In the genomic region with DNA sequence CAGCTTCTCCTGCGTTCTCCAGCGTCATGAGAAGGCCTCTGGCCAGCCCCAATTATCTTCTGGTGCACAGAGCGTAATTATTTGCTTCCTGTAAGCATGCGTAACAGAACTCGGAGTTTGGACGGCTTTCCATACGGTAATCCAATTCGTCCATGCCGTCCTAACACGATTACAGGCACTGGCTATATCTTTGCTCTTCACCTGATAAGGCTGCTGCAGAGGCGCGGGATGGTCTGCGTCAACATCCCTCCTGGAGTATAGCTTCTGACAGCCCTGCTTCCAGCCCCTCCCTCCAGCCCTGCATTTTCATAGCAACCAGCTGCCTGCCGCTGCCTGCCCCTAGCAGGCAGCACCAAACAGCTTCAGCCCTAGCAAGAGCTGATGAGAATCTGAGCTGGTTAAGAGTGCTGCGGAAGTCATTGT, we compare ENCODE assay signal across 10 mouse cellular contexts. TPM values are rescaled to one million over a fixed set of nuclear protein-coding genes. Genes with fewer than 3 reads are reported as not detected.
A peak's percentile ranks its signal among the peaks of the same experiment; 100 is the strongest.
DNase-seq lines count a peak whose midpoint lies in the region; ATAC-seq and TF ChIP-seq lines count a peak whose summit lies in the region.
"Had no signal": no experiment of that assay in that cellular context is flagged by ENCODE, and none has a peak within 500 bp of the region (broad histone marks: within the 10 kb centered on the region; RNA-seq: fewer than 3 reads in every experiment).

No protein-coding gene starts in this region.

- peak; percentile 16; the same call in 1 of the 2 replicates for TF ChIP-seq CTCF in intestine, postnatal 0 days (IDR thresholded peaks at IDR 0.05; ENCODE audit: low read depth)

- peaks cover 99% of the 10 kb centered on the region for H3K27me3 ChIP-seq in kidney, embryonic 15.5 days
- H3K27me3 ChIP-seq in heart, embryonic 11.5 days (ENCODE audit: control insufficient read depth, insufficient read depth, low read length) = peaks cover 22% of the 10 kb centered on the region
- H3K27me3 ChIP-seq in intestine, postnatal 0 days (replicated peaks; ENCODE audit: control insufficient read depth, insufficient read depth, low read length) = peaks cover 67% of the 10 kb centered on the region

- 24% methylated on average over 15 of the region's 15 CpGs for WGBS in kidney, embryonic 15.5 days
- WGBS in heart, embryonic 11.5 days (ENCODE audit: insufficient replicate concordance) = 7% methylated on average over 15 of the region's 15 CpGs
- 12% methylated on average over 15 of the region's 15 CpGs for WGBS in intestine, postnatal 0 days

- no peaks in the 10 kb centered on the region for H3K9me3 ChIP-seq in kidney, embryonic 15.5 days (replicated peaks)
- no peaks in the 10 kb centered on the region for H3K9me3 ChIP-seq in heart, embryonic 11.5 days (replicated peaks; ENCODE audit: control insufficient read depth, low read length)
- H3K9me3 ChIP-seq in intestine, postnatal 0 days (ENCODE audit: control insufficient read depth) = no peaks in the 10 kb centered on the region
- H3K9me3 ChIP-seq: megakaryocyte, embryonic 14.5 days had no signal

- no peak for ATAC-seq in kidney, embryonic 15.5 days (replicated peaks; ENCODE audit: low FRiP score)
- ATAC-seq in heart, embryonic 11.5 days (replicated peaks; ENCODE audit: insufficient number of reproducible peaks, low FRiP score, low TSS enrichment) = peak; percentile 57; the same call in 1 of the 2 replicates
- ATAC-seq in intestine, postnatal 0 days = no peak

- peaks cover 41% of the 10 kb centered on the region for H3K4me1 ChIP-seq in kidney, embryonic 15.5 days
- H3K4me1 ChIP-seq in heart, embryonic 11.5 days (ENCODE audit: control insufficient read depth, insufficient read depth, low read length) = peaks cover 15% of the 10 kb centered on the region
- no peaks in the 10 kb centered on the region for H3K4me1 ChIP-seq in intestine, postnatal 0 days (replicated peaks; ENCODE audit: control insufficient read depth, insufficient read depth, low read length)
- H3K4me1 ChIP-seq: megakaryocyte, embryonic 14.5 days had no signal

- no peak overlapping the region for H3K27ac ChIP-seq in kidney, embryonic 15.5 days
- H3K27ac ChIP-seq in heart, embryonic 11.5 days (ENCODE audit: low read depth, low read length) = no peak overlapping the region
- H3K27ac ChIP-seq in intestine, postnatal 0 days (ENCODE audit: low read depth, low read length) = no peak overlapping the region

- H3K9ac ChIP-seq in kidney, embryonic 15.5 days = no peak overlapping the region
- no peak overlapping the region for H3K9ac ChIP-seq in heart, embryonic 11.5 days (ENCODE audit: low read depth, low read length)
- H3K9ac ChIP-seq in intestine, postnatal 0 days (ENCODE audit: low read depth, low read length) = no peak overlapping the region

- DNase-seq in kidney, adult 18-20 months = no peak
- peak; percentile 69 for DNase-seq in retina, embryonic 14.5 days (ENCODE audit: low spot score)
- DNase-seq in urinary bladder, postnatal 25 days (ENCODE audit: low spot score) = no peak
- no peak for DNase-seq in layer of hippocampus, adult 9-11 months
- DNase-seq in gastrocnemius, postnatal 10 days = no peak
- DNase-seq: adrenal gland, adult 8-10 months had no signal

- H3K36me3 ChIP-seq in kidney, embryonic 15.5 days = no peaks in the 10 kb centered on the region
- no peaks in the 10 kb centered on the region for H3K36me3 ChIP-seq in heart, embryonic 11.5 days (ENCODE audit: control insufficient read depth, insufficient read depth, low read length)
- H3K36me3 ChIP-seq in intestine, postnatal 0 days (ENCODE audit: control insufficient read depth, insufficient read depth) = no peaks in the 10 kb centered on the region

- H3K4me2 ChIP-seq in kidney, embryonic 15.5 days = peak overlapping the region; percentile 36
- peak overlapping the region; percentile 49 for H3K4me2 ChIP-seq in heart, embryonic 11.5 days
- no peak overlapping the region; the same call in 1 of the 2 replicates for H3K4me2 ChIP-seq in intestine, postnatal 0 days (replicated peaks; ENCODE audit: low read depth)

- no peak overlapping the region for H3K4me3 ChIP-seq in kidney, embryonic 15.5 days (replicated peaks)
- no peak overlapping the region for H3K4me3 ChIP-seq in heart, embryonic 11.5 days (ENCODE audit: low read depth, low read length)
- no peak overlapping the region for H3K4me3 ChIP-seq in intestine, postnatal 0 days (ENCODE audit: low read depth, low read length)
- H3K4me3 ChIP-seq: megakaryocyte, embryonic 14.5 days had no signal

RNA-seq across cellular contexts. Expression of a gene that starts 12.9 kb away (rescaled TPM):
- 1.5 and 1.6 TPM in 2 replicates for polyA plus RNA-seq in kidney, embryonic 15.5 days (2015; fragmentation: Nextera tagmentation; extraction: Ambion mirVana)
- 0.90 and 1.6 TPM in 2 replicates for polyA plus RNA-seq in heart, embryonic 11.5 days (2014; fragmentation: Nextera tagmentation; extraction: Ambion mirVana)
- 0.31 and 0.41 TPM in 2 replicates for polyA plus RNA-seq in intestine, postnatal 0 days (2015; fragmentation: Nextera tagmentation; extraction: Ambion mirVana)
- total RNA-seq in gastrocnemius, postnatal 10 days (2021) = 10 to 100 TPM; 16.0 to 27.5 TPM
